Mouse (Mus musculus) T-helper 17 cell (primary cell): ENCODE measurements at regions not wholly inside any gene's neighbourhood (a gene's known extent, or its start where the extent isn't known, plus 50 kb on each side); places are given as distances from the start of the nearest gene placed in this dataset.

ENCODE experiments used
- in situ Hi-C, 2 experiments: fragments of 300-600 bp; cut with MboI, MseI; formaldehyde crosslinking; loops; 1 replicate in 1 of 2; 2 replicates in 1 of 2; pipeline ENCODE4 v1.15.1; 2025; ENCODE audit warnings: high pct_unique_total_duplicates in 2 of 2

- in situ Hi-C loops = no loop called here
Measured at GRCm38 (mm10) chr14:86443921-86444835, 696.9 kb downstream of the Diaph3 start.

- in situ Hi-C loops = no loop called here
Measured at GRCm38 (mm10) chr14:86441895-86442679, 698.9 kb downstream of the Diaph3 start.

- in situ Hi-C loops = no loop called here
Measured at GRCm38 (mm10) chr14:86437383-86437782, 703.7 kb downstream of the Diaph3 start.

GRCm38 (mm10) chr14:86435345-86435744, 705.7 kb downstream of the Diaph3 start:
- in situ Hi-C loops = no loop called here

GRCm38 (mm10) chr14:86431215-86431816, 709.7 kb downstream of the Diaph3 start:
- in situ Hi-C loops = no loop called here

- in situ Hi-C loops = no loop called here
Measured at GRCm38 (mm10) chr14:86421881-86422280, 719.2 kb downstream of the Diaph3 start.

- in situ Hi-C loops = no loop called here
Measured at GRCm38 (mm10) chr14:86419959-86420598, 721.0 kb downstream of the Diaph3 start.

- in situ Hi-C loops = loop anchor here in 1 of 2 experiments (5.0 to 10.0 kb wide), 2 partner anchors 80 to 1108 kb away; no protein-coding TSS in a partner anchor
Measured at GRCm38 (mm10) chr14:86396876-86397275, 744.2 kb downstream of the Diaph3 start.

- in situ Hi-C loops = loop anchor here in 1 of 2 experiments (5.0 to 10.0 kb wide), 2 partner anchors 79 to 1109 kb away; no protein-coding TSS in a partner anchor
Measured at GRCm38 (mm10) chr14:86395951-86396361, 745.1 kb downstream of the Diaph3 start.

- in situ Hi-C loops = loop anchor here in 1 of 2 experiments (5.0 to 10.0 kb wide), 2 partner anchors 78 to 1109 kb away; no protein-coding TSS in a partner anchor
Measured at GRCm38 (mm10) chr14:86395531-86395930, 745.5 kb downstream of the Diaph3 start.

GRCm38 (mm10) chr14:86395068-86395467, 746.0 kb downstream of the Diaph3 start:
- in situ Hi-C loops = loop anchor here in 1 of 2 experiments (5.0 to 10.0 kb wide), 2 partner anchors 78 to 1110 kb away; no protein-coding TSS in a partner anchor

GRCm38 (mm10) chr14:86385136-86385535, 755.9 kb downstream of the Diaph3 start:
- in situ Hi-C loops = no loop called here

- in situ Hi-C loops = no loop called here
Measured at GRCm38 (mm10) chr14:86365032-86365431, 776.0 kb downstream of the Diaph3 start.

GRCm38 (mm10) chr14:86360423-86361059, 780.5 kb downstream of the Diaph3 start:
- in situ Hi-C loops = no loop called here

GRCm38 (mm10) chr14:86358584-86358983, 782.5 kb downstream of the Diaph3 start:
- in situ Hi-C loops = no loop called here

- in situ Hi-C loops = no loop called here
Measured at GRCm38 (mm10) chr14:86350526-86350925, 790.5 kb downstream of the Diaph3 start.

GRCm38 (mm10) chr14:86339007-86339406, 802.0 kb downstream of the Diaph3 start:
- in situ Hi-C loops = no loop called here

GRCm38 (mm10) chr14:86337052-86337451, 804.0 kb downstream of the Diaph3 start:
- in situ Hi-C loops = no loop called here

GRCm38 (mm10) chr14:86335284-86335683, 805.8 kb downstream of the Diaph3 start:
- in situ Hi-C loops = no loop called here

- in situ Hi-C loops = no loop called here
Measured at GRCm38 (mm10) chr14:86329176-86329575, 811.9 kb downstream of the Diaph3 start.

GRCm38 (mm10) chr14:86327646-86328045, 813.4 kb downstream of the Diaph3 start:
- in situ Hi-C loops = no loop called here
